Mouse (Mus musculus) cerebellum, adult 2 months (tissue): ENCODE data around the gene Sv2b. TPM values are rescaled to one million over a fixed set of nuclear protein-coding genes. Genes with fewer than 3 reads are reported as not detected.

Experiments
- DNase-seq, 2 experiments: peaks; one replicate each; pipeline ENCODE4 v3.0.0; 2021
- H3K27ac ChIP-seq: fragments of 200-500 bp; 2 replicates; pipeline ENCODE4 v1.5.1; 2012; ENCODE audit warnings: low read length, control low read depth, inconsistent platforms; ENCODE audit not compliant: insufficient read depth
- H3K27me3 ChIP-seq: fragments of 200-500 bp; 2 replicates; pipeline ENCODE4 v1.6.1; 2012; ENCODE audit warnings: inconsistent platforms, mild to moderate bottlenecking, low read length, moderate library complexity; ENCODE audit not compliant: control insufficient read depth, insufficient read depth
- H3K4me1 ChIP-seq: fragments of 200-500 bp; 2 replicates; pipeline ENCODE4 v1.6.1; 2011; ENCODE audit warnings: low read length; ENCODE audit not compliant: control insufficient read depth, insufficient read depth
- H3K4me3 ChIP-seq: fragments of 200-500 bp; replicated peaks from 2 replicates; pipeline ENCODE3; 2011; ENCODE audit warnings: mild to moderate bottlenecking, low read depth, low read length, control low read depth; ENCODE audit not compliant: insufficient read depth
- CTCF ChIP-seq: fragments of 200-500 bp; IDR thresholded peaks from 2 replicates; pipeline ENCODE4 v1.5.1; 2011; ENCODE audit warnings: low read depth, mild to moderate bottlenecking, control low read depth, low read length, moderate library complexity, borderline replicate concordance; ENCODE audit not compliant: insufficient read depth
- POLR2A ChIP-seq: fragments of 200-500 bp; IDR thresholded peaks from 2 replicates; pipeline ENCODE4 v1.6.1; 2011; ENCODE audit warnings: low read length, control low read depth, borderline replicate concordance; ENCODE audit not compliant: insufficient read depth
- WGBS: fragments of 180-500 bp; shearing (Covaris S2); methylation state at CpG from one replicate; pipeline ENCODE4 v1.1.7; 2018; 5-methylcytosine and 5-hydroxymethylcytosine counted together
- polyA plus RNA-seq: library from polyadenylated mRNA; depleted of rRNA; stranded (reverse); fragments of >200 nt; gene quantifications from 2 replicates; pipeline ENCODE4 v1.2.3, GENCODE M21; 2012

The Sv2b gene
- polyA plus RNA-seq, 1 experiment = 89.2 TPM

- DNase-seq = no peak
- H3K4me3 ChIP-seq = no peak overlapping the region
- TF ChIP-seq CTCF (no peak), POLR2A (no peak)
- H3K27ac ChIP-seq = peak overlapping the region; percentile 95; the same call in 1 of the 2 replicates
- 17% methylated on average over 3 of the region's 3 CpGs for WGBS
- H3K27me3 ChIP-seq = no peaks in the 10 kb centered on the region
- H3K4me1 ChIP-seq = peaks cover 44% of the 10 kb centered on the region
Measured at GRCm38 (mm10) chr7:75271921-75272381, 37.1 kb downstream of the Sv2b start.

- Histone ChIP-seq H3K4me3 (no peak overlapping the region), H3K4me1 (peaks cover 44% of the 10 kb centered on the region), H3K27me3 (no peaks in the 10 kb centered on the region), H3K27ac (peak overlapping the region; percentile 95)
- DNase-seq = peak; percentile 52 to 76
- 9% methylated on average over 3 of the region's 3 CpGs for WGBS
- TF ChIP-seq POLR2A (no peak), CTCF (no peak)
Measured at GRCm38 (mm10) chr7:75271306-75271705, 37.8 kb downstream of the Sv2b start.

- no peaks in the 10 kb centered on the region for H3K27me3 ChIP-seq
- H3K4me3 ChIP-seq = no peak overlapping the region
- TF ChIP-seq POLR2A (no peak), CTCF (no peak)
- no peak for DNase-seq
- peaks cover 42% of the 10 kb centered on the region; the same call in 1 of the 2 replicates for H3K4me1 ChIP-seq
- 44% methylated on average over 4 of the region's 4 CpGs for WGBS
- H3K27ac ChIP-seq = 0 out of 2 replicates have a peak overlapping the region, but pooled peaks have one; percentile 11
Measured at GRCm38 (mm10) chr7:75267236-75267635, 41.8 kb downstream of the Sv2b start.

- 10% methylated on average over 4 of the region's 4 CpGs for WGBS
- Histone ChIP-seq H3K4me3 (no peak overlapping the region), H3K4me1 (peaks cover 30% of the 10 kb centered on the region; the same call in 1 of the 2 replicates), H3K27me3 (no peaks in the 10 kb centered on the region), H3K27ac (peak overlapping the region; percentile 74)
- TF ChIP-seq POLR2A (no peak; the same call in 1 of the 2 replicates), CTCF (no peak)
- DNase-seq = peak; percentile 88 to 96
Measured at GRCm38 (mm10) chr7:75265241-75265640, 43.8 kb downstream of the Sv2b start.

GRCm38 (mm10) chr7:75259945-75260344, 49.1 kb downstream of the Sv2b start:
- Histone ChIP-seq H3K27me3 (no peaks in the 10 kb centered on the region), H3K4me3 (no peak overlapping the region), H3K27ac (no peak overlapping the region), H3K4me1 (peaks cover 12% of the 10 kb centered on the region; the same call in 1 of the 2 replicates)
- no peak for TF ChIP-seq POLR2A
- no peak for TF ChIP-seq CTCF
- WGBS = 54% methylated on average over 3 of the region's 3 CpGs
- no peak for DNase-seq

DNA sequence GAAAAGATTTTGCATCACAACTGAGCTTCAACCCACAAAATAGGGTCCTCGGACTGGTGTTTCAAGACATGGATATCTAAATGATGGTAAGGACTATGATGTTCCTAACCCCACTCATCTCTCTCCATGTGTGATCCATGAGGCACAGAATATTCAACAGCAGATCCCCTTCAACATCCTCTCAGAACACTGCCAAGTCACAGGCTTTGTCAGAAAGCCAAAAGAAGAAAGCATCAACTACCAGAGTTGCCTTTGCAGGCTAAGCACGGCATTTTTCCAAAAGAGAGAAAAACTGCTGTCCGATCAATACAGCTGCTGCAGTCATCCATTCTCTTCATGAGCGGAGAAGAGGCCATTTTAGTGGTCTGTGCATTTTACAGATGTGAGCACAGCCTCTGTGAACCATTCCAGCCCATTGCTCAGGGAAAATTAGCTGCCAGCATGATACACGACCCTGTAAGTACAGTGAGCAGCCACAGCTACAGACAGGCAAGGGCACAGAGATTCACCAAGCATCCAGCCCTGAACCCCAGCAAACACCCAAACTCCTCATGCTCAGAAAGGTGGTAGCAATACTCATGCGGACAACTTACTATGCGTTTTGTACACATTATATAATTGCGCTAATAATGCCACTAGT, 55.3 kb downstream of the Sv2b start:
- Histone ChIP-seq H3K4me1 (peaks cover 2% of the 10 kb centered on the region), H3K27ac (0 out of 2 replicates have a peak overlapping the region, but pooled peaks have one; percentile 50), H3K27me3 (no peaks in the 10 kb centered on the region), H3K4me3 (no peak overlapping the region)
- DNase-seq = no peak
- 69% methylated on average over 8 of the region's 8 CpGs for WGBS
- TF ChIP-seq CTCF (no peak), POLR2A (no peak)

GRCm38 (mm10) chr7:75240754-75241507, 68.1 kb downstream of the Sv2b start:
- TF ChIP-seq CTCF (no peak), POLR2A (no peak)
- 35% methylated on average over 8 of the region's 8 CpGs for WGBS
- no peaks in the 10 kb centered on the region for H3K27me3 ChIP-seq
- H3K4me1 ChIP-seq = peaks cover 15% of the 10 kb centered on the region; the same call in 1 of the 2 replicates
- no peak overlapping the region for H3K4me3 ChIP-seq
- peak in 1 of 2 experiments; percentile 68 for DNase-seq
- H3K27ac ChIP-seq = no peak overlapping the region
